Comparison of ENCODE assay signal across 29 mouse cellular contexts in the genomic region with DNA sequence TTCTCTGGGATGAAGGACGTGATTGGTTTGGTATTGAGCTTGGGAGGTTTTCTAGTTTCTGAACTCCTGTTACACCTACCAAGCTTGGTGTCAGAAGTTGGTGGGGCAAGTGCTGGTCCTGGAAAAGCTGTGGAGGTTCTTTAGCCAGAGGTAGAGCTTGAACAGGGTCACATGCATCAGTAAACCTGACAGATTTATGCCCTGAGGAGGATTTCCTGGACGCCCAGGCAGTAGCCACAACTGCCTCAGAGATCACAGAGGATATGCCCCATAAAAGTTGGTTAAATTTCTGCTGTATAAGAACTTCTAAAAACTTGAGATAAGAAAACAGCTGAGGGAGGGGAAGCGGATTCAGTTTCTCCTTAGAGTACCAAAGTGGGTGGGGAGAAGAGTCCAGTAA. TPM values are rescaled to one million over a fixed set of nuclear protein-coding genes. Genes with fewer than 3 reads are reported as not detected.
DNase-seq lines count a peak whose midpoint lies in the region; ATAC-seq lines count a peak whose summit lies in the region.
"Had no signal": no experiment of that assay in that cellular context is flagged by ENCODE, and none has a peak within 500 bp of the region (broad histone marks: within the 10 kb centered on the region; RNA-seq: fewer than 3 reads in every experiment).

No protein-coding gene starts in this region.

- H3K27ac ChIP-seq in kidney, embryonic 14.5 days (ENCODE audit: low read depth, low read length), result no peak overlapping the region
- H3K27ac ChIP-seq in kidney, embryonic 16.5 days (ENCODE audit: low read length), result no peak overlapping the region
- H3K27ac ChIP-seq: embryonic facial prominence, embryonic 13.5 days; embryonic facial prominence, embryonic 15.5 days; forebrain, embryonic 10.5 days; forebrain, embryonic 12.5 days had no signal

- no peak overlapping the region for H3K4me2 ChIP-seq in kidney, embryonic 14.5 days (replicated peaks; ENCODE audit: low read depth, low read length)
- no peak overlapping the region for H3K4me2 ChIP-seq in kidney, embryonic 16.5 days (replicated peaks; ENCODE audit: low read depth, low read length)
- H3K4me2 ChIP-seq: embryonic facial prominence, embryonic 13.5 days; embryonic facial prominence, embryonic 15.5 days; forebrain, embryonic 12.5 days had no signal

- H3K4me3 ChIP-seq in kidney, embryonic 14.5 days (ENCODE audit: low read length), result no peak overlapping the region
- H3K4me3 ChIP-seq in kidney, embryonic 16.5 days (ENCODE audit: low read length), result no peak overlapping the region
- H3K4me3 ChIP-seq: embryonic facial prominence, embryonic 13.5 days; embryonic facial prominence, embryonic 15.5 days; erythroblast, embryonic 14.5 days; forebrain, embryonic 10.5 days; forebrain, embryonic 12.5 days had no signal

- H3K9me3 ChIP-seq in kidney, embryonic 14.5 days (ENCODE audit: control insufficient read depth, low read length), result 0 out of 2 replicates have a peak, but pooled peaks cover 2% of the 10 kb centered on the region
- H3K9me3 ChIP-seq in kidney, embryonic 16.5 days (ENCODE audit: low read length), result no peaks in the 10 kb centered on the region
- H3K9me3 ChIP-seq: embryonic facial prominence, embryonic 13.5 days; embryonic facial prominence, embryonic 15.5 days; forebrain, embryonic 10.5 days; forebrain, embryonic 12.5 days; G1E had no signal

- no peaks in the 10 kb centered on the region for H3K4me1 ChIP-seq in kidney, embryonic 14.5 days (ENCODE audit: control insufficient read depth, insufficient read depth, low read length)
- H3K4me1 ChIP-seq in kidney, embryonic 16.5 days (ENCODE audit: insufficient read depth, low read length), result no peaks in the 10 kb centered on the region
- H3K4me1 ChIP-seq: embryonic facial prominence, embryonic 13.5 days; embryonic facial prominence, embryonic 15.5 days; forebrain, embryonic 10.5 days; forebrain, embryonic 12.5 days had no signal

- no peak overlapping the region for H3K9ac ChIP-seq in kidney, embryonic 14.5 days (ENCODE audit: low read depth, low read length)
- H3K9ac ChIP-seq in kidney, embryonic 16.5 days (replicated peaks; ENCODE audit: low read length), result no peak overlapping the region
- H3K9ac ChIP-seq: embryonic facial prominence, embryonic 13.5 days; embryonic facial prominence, embryonic 15.5 days; forebrain, embryonic 12.5 days had no signal

- DNase-seq in kidney, adult 8-10 months, result no peak
- DNase-seq in kidney, adult 11 months, result no peak
- no peak for DNase-seq in spleen, adult 18-20 months
- DNase-seq: adrenal gland, adult 8-10 months; adrenal gland, postnatal 14 days; adrenal gland, postnatal 36 days; B cell, adult 2 months; cerebellum, adult 11-12 months; cerebellum, adult 2 months; cerebellum, adult 9-10 months; cerebellum, postnatal 10 days; cerebellum, postnatal 25 days had no signal

- ATAC-seq in kidney, embryonic 14.5 days (ENCODE audit: low FRiP score, low TSS enrichment), result peak; percentile 79; the same call in 1 of the 2 replicates
- ATAC-seq in kidney, embryonic 16.5 days (ENCODE audit: low FRiP score, low TSS enrichment), result peak; percentile 49; the same call in 1 of the 2 replicates
- peak; percentile 42 for ATAC-seq in common myeloid progenitor, adult 5-6 weeks (replicated peaks; ENCODE audit: low read depth, poor library complexity, severe bottlenecking)
- ATAC-seq: activated CD4-positive, CD25-positive, alpha-beta regulatory T cell, adult 4 months; CD4-positive, CD25-positive, alpha-beta regulatory T cell, adult 4 months; forebrain, embryonic 14.5 days; forebrain, embryonic 16.5 days; Patski had no signal

- H3K36me3 ChIP-seq in kidney, embryonic 14.5 days (ENCODE audit: control insufficient read depth, insufficient read depth, low read length), result no peaks in the 10 kb centered on the region
- H3K36me3 ChIP-seq in kidney, embryonic 16.5 days (ENCODE audit: insufficient read depth, low read length), result no peaks in the 10 kb centered on the region
- H3K36me3 ChIP-seq: embryonic facial prominence, embryonic 13.5 days; embryonic facial prominence, embryonic 15.5 days; forebrain, embryonic 10.5 days; forebrain, embryonic 12.5 days; G1E had no signal

- H3K27me3 ChIP-seq in kidney, embryonic 14.5 days (ENCODE audit: control insufficient read depth, insufficient read depth, low read length), result no peaks in the 10 kb centered on the region
- no peaks in the 10 kb centered on the region for H3K27me3 ChIP-seq in kidney, embryonic 16.5 days (ENCODE audit: insufficient read depth, low read length)
- H3K27me3 ChIP-seq: CH12.LX; embryonic facial prominence, embryonic 13.5 days; embryonic facial prominence, embryonic 15.5 days; forebrain, embryonic 12.5 days; Patski had no signal

- 27% methylated on average over 3 of the region's 3 CpGs for WGBS in kidney, embryonic 14.5 days
- WGBS in kidney, embryonic 16.5 days, result 33% methylated on average over 3 of the region's 3 CpGs

RNA-seq across cellular contexts. Expression of gene 4931408C20Rik, which starts 1.9 kb away (rescaled TPM):
- not detected in 2 replicates for polyA plus RNA-seq in kidney, embryonic 14.5 days (2014; fragmentation: Nextera tagmentation; extraction: Ambion mirVana)
- polyA plus RNA-seq in kidney, embryonic 16.5 days (2015; fragmentation: Nextera tagmentation; extraction: Ambion mirVana), result not detected in 2 replicates
- 0.37 TPM in 1 of 2 replicates, not detected in the other for total RNA-seq in common myeloid progenitor, adult 5-6 weeks (2017)
- total RNA-seq: adrenal gland, adult 18-20 months; adrenal gland, adult 8-10 months; adrenal gland, postnatal 14 days; adrenal gland, postnatal 36 days; CH12.LX had no signal
- polyA plus RNA-seq: activated CD4-positive, CD25-positive, alpha-beta regulatory T cell, adult 4 months; CD4-positive, CD25-positive, alpha-beta regulatory T cell, adult 4 months; cerebellum, adult 2 months; embryonic facial prominence, embryonic 11.5 days; embryonic facial prominence, embryonic 13.5 days; embryonic facial prominence, embryonic 15.5 days; erythroblast, embryonic 14.5 days; forebrain, embryonic 10.5 days; forebrain, embryonic 12.5 days; forebrain, embryonic 14.5 days; forebrain, embryonic 16.5 days; G1E; Patski had no signal
